ENCODE assay signal across 11 mouse cellular contexts in genomic region chr6:54785098-54785730, GRCm38 (mm10). TPM values are rescaled to one million over a fixed set of nuclear protein-coding genes. Genes with fewer than 3 reads are reported as not detected.
A peak's percentile ranks its signal among the peaks of the same experiment; 100 is the strongest.
DNase-seq lines count a peak whose midpoint lies in the region; ATAC-seq lines count a peak whose summit lies in the region.
"Had no signal": no experiment of that assay in that cellular context is flagged by ENCODE, and none has a peak within 500 bp of the region (broad histone marks: within the 10 kb centered on the region; RNA-seq: fewer than 3 reads in every experiment).

No protein-coding gene starts in this region.

- no peaks in the 10 kb centered on the region for H3K36me3 ChIP-seq in embryonic facial prominence, embryonic 10.5 days (replicated peaks)
- no peaks in the 10 kb centered on the region for H3K36me3 ChIP-seq in intestine, embryonic 16.5 days (ENCODE audit: control insufficient read depth, insufficient read depth, low read length)
- H3K36me3 ChIP-seq: heart, embryonic 15.5 days; liver, embryonic 13.5 days had no signal

- peak; percentile 54 for DNase-seq in embryonic facial prominence, embryonic 10.5 days (ENCODE audit: low spot score)
- peak; percentile 74 to 80 for DNase-seq in frontal cortex, postnatal 14 days (ENCODE audit: low spot score in 2 of 2)
- DNase-seq in left cerebral cortex, adult 9 months (ENCODE audit: low spot score in 2 of 2), result peak; percentile 79 to 83
- DNase-seq in right cerebral cortex, postnatal 25 days, result peak; percentile 81
- no peak for DNase-seq in urinary bladder, postnatal 10 days (ENCODE audit: low spot score)
- no peak for DNase-seq in lung, postnatal 25 days (ENCODE audit: low spot score)
- DNase-seq in heart, adult 18-20 months, result no peak
- DNase-seq: cerebellum, postnatal 25 days; liver, embryonic 13.5 days had no signal

- no peak overlapping the region for H3K9ac ChIP-seq in intestine, embryonic 16.5 days (ENCODE audit: low read depth, low read length)
- H3K9ac ChIP-seq: heart, embryonic 15.5 days; liver, embryonic 13.5 days had no signal

- no peak overlapping the region for H3K4me2 ChIP-seq in intestine, embryonic 16.5 days (ENCODE audit: low read depth, low read length)
- H3K4me2 ChIP-seq: heart, embryonic 15.5 days; liver, embryonic 13.5 days had no signal

- peaks cover 8% of the 10 kb centered on the region for H3K4me1 ChIP-seq in embryonic facial prominence, embryonic 10.5 days
- peaks cover 3% of the 10 kb centered on the region; the same call in 1 of the 2 replicates for H3K4me1 ChIP-seq in intestine, embryonic 16.5 days (ENCODE audit: control insufficient read depth, insufficient read depth, low read length)

- no peak for ATAC-seq in intestine, embryonic 16.5 days

- WGBS in embryonic facial prominence, embryonic 10.5 days, result 48% methylated on average over 5 of the region's 5 CpGs
- WGBS in intestine, embryonic 16.5 days, result 64% methylated on average over 5 of the region's 5 CpGs

- H3K27ac ChIP-seq in embryonic facial prominence, embryonic 10.5 days (replicated peaks), result no peak overlapping the region
- H3K27ac ChIP-seq in intestine, embryonic 16.5 days (ENCODE audit: low read length), result no peak overlapping the region
- H3K27ac ChIP-seq: heart, embryonic 15.5 days; liver, embryonic 13.5 days had no signal

- no peaks in the 10 kb centered on the region for H3K27me3 ChIP-seq in embryonic facial prominence, embryonic 10.5 days (replicated peaks; ENCODE audit: low read depth, poor library complexity, severe bottlenecking)
- no peaks in the 10 kb centered on the region for H3K27me3 ChIP-seq in intestine, embryonic 16.5 days (replicated peaks; ENCODE audit: control insufficient read depth, insufficient read depth, low read length)
- H3K27me3 ChIP-seq: heart, embryonic 15.5 days; liver, embryonic 13.5 days had no signal

- H3K9me3 ChIP-seq in embryonic facial prominence, embryonic 10.5 days, result no peaks in the 10 kb centered on the region
- no peaks in the 10 kb centered on the region for H3K9me3 ChIP-seq in intestine, embryonic 16.5 days (ENCODE audit: control insufficient read depth, low read length)
- H3K9me3 ChIP-seq: heart, embryonic 15.5 days; liver, embryonic 13.5 days had no signal

- H3K4me3 ChIP-seq in embryonic facial prominence, embryonic 10.5 days, result no peak overlapping the region
- H3K4me3 ChIP-seq in intestine, embryonic 16.5 days (ENCODE audit: low read length), result no peak overlapping the region
- H3K4me3 ChIP-seq: heart, embryonic 15.5 days; liver, embryonic 13.5 days had no signal

RNA-seq across cellular contexts. Expression of gene Znrf2, which starts 31.5 kb away (rescaled TPM):
- 1.8 and 2.5 TPM in 2 replicates for polyA plus RNA-seq in embryonic facial prominence, embryonic 10.5 days (2016; fragmentation: Nextera tagmentation; extraction: Ambion mirVana)
- polyA plus RNA-seq in intestine, embryonic 16.5 days (2015; fragmentation: Nextera tagmentation; extraction: Ambion mirVana), result 5.0 and 5.5 TPM in 2 replicates
- total RNA-seq in heart, adult 18-20 months (2021), result 10 to 100 TPM; 17.7 to 18.1 TPM

Comparison
In these comparisons a context has a peak if more than half of its experiments do, and no peak if none do; other contexts are left out.
1. DNase-seq: peak in embryonic facial prominence, embryonic 10.5 days (single experiment), frontal cortex, postnatal 14 days (2 of 2), left cerebral cortex, adult 9 months (2 of 2) and right cerebral cortex, postnatal 25 days (single experiment); none in urinary bladder, postnatal 10 days (single experiment), lung, postnatal 25 days (single experiment) and heart, adult 18-20 months (0 of 2).